Mouse (Mus musculus) liver, adult 2 months (tissue): Measurements from ENCODE around the gene As3mt. TPM values are rescaled to one million over a fixed set of nuclear protein-coding genes. Genes with fewer than 3 reads are reported as not detected.

Source experiments
- DNase-seq: peaks from one replicate; pipeline ENCODE4 v3.0.0-alpha.2; 2011; ENCODE audit warnings: low read depth, low spot score; ENCODE audit errors: extremely low read depth
- H3K27ac ChIP-seq: fragments of 200-500 bp; replicated peaks from 2 replicates; pipeline ENCODE4 v1.5.1; 2012; ENCODE audit warnings: low read depth, mild to moderate bottlenecking, control low read depth, inconsistent platforms, low read length; ENCODE audit not compliant: insufficient read depth
- H3K27me3 ChIP-seq: fragments of 200-500 bp; 2 replicates; pipeline ENCODE4 v1.6.1; 2012; ENCODE audit warnings: mild to moderate bottlenecking, moderate library complexity, low read length, inconsistent platforms; ENCODE audit not compliant: control insufficient read depth, insufficient read depth
- H3K36me3 ChIP-seq: fragments of 200-500 bp; 2 replicates; pipeline ENCODE4 v1.6.1; 2012; ENCODE audit warnings: low read length, inconsistent platforms; ENCODE audit not compliant: control insufficient read depth, insufficient read depth
- H3K4me1 ChIP-seq: fragments of 200-500 bp; 2 replicates; pipeline ENCODE4 v1.6.1; 2011; ENCODE audit warnings: low read length; ENCODE audit not compliant: control insufficient read depth, insufficient read depth
- H3K4me3 ChIP-seq: fragments of 200-500 bp; 2 replicates; pipeline ENCODE4 v1.5.1; 2011; ENCODE audit warnings: low read depth, mild to moderate bottlenecking, control low read depth, low read length, moderate library complexity; ENCODE audit not compliant: insufficient read depth
- H3K79me2 ChIP-seq: fragments of 200-500 bp; 2 replicates; pipeline ENCODE4 v1.6.1; 2012; ENCODE audit warnings: inconsistent platforms, mild to moderate bottlenecking, low read length, moderate library complexity; ENCODE audit not compliant: control insufficient read depth, insufficient read depth
- H3K9ac ChIP-seq: fragments of 200-500 bp; 2 replicates; pipeline ENCODE4 v1.6.1; 2012; ENCODE audit warnings: low read depth, mild to moderate bottlenecking, control low read depth, inconsistent platforms, low read length
- CTCF ChIP-seq: fragments of 200-500 bp; IDR thresholded peaks from 2 replicates; pipeline ENCODE4 v1.5.1; 2011; ENCODE audit warnings: low read depth, low read length, control low read depth
- POLR2A ChIP-seq: fragments of 200-500 bp; IDR thresholded peaks from 2 replicates; pipeline ENCODE4 v1.6.1; 2011; ENCODE audit warnings: low read length, control low read depth; ENCODE audit not compliant: insufficient read depth; ENCODE audit errors: extremely low read depth
- WGBS: fragments of 180-500 bp; shearing (Covaris S2); methylation state at CpG from one replicate; pipeline ENCODE4 v1.1.7; 2018; 5-methylcytosine and 5-hydroxymethylcytosine counted together
- polyA plus RNA-seq: library from polyadenylated mRNA; depleted of rRNA; stranded (reverse); fragments of >200 nt; gene quantifications from 2 replicates; pipeline ENCODE4 v1.2.3, GENCODE M21; 2012
- total RNA-seq: library from RNA; depleted of rRNA; stranded (reverse); fragments of >200 nt; gene quantifications from 2 replicates; pipeline ENCODE4 v1.2.3, GENCODE M21; 2014

Gene As3mt
- total and polyA plus RNA-seq, 2 experiments, result 19.3 to 67.9 TPM

DNA sequence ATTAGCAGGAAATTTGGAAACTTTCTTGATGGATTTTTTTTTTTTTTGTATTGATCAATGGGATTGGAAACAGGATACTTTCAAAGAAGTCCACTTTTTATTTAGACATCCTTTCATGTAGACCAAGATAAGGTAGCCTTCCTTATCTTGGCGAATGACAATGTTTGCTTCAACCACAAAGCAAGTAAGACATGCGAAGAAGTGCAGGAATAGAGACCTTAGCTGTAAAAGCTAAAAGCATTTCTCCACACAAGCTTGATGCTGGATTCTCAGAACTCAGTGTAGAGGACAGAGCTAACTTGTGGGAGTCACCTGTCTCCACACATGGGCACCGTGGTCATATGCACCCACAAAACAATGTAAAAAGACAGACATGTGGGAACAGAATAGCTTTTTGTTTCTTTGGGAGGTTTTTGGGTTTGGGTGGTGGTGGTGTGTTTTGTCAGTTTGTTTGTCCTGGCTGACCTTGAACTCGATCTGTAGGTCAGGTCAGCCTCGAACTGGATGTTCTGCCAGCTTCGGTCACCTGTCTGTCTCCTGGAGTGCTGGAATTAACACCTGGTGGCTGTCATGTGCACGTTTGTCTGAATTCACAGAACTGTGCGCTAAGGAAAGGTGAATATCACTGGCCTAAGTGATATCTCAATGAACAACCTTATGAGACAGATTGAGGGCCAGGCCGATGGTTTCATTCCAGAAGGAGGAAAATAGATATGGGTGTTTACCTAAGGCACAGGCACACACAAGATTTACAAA lies 540 bp upstream of the As3mt start:
- peak; percentile 90 for DNase-seq
- 26% methylated on average over 9 of the region's 9 CpGs for WGBS
- H3K27me3 ChIP-seq, result no peaks in the 10 kb centered on the region
- no peak overlapping the region for H3K4me3 ChIP-seq
- no peaks in the 10 kb centered on the region for H3K79me2 ChIP-seq
- TF ChIP-seq POLR2A (no peak), CTCF (no peak)
- peaks cover 11% of the 10 kb centered on the region for H3K36me3 ChIP-seq
- H3K4me1 ChIP-seq, result peaks cover 17% of the 10 kb centered on the region; the same call in 1 of the 2 replicates
- peak overlapping the region; percentile 77 for H3K9ac ChIP-seq
- H3K27ac ChIP-seq, result peak overlapping the region; percentile 66

DNA sequence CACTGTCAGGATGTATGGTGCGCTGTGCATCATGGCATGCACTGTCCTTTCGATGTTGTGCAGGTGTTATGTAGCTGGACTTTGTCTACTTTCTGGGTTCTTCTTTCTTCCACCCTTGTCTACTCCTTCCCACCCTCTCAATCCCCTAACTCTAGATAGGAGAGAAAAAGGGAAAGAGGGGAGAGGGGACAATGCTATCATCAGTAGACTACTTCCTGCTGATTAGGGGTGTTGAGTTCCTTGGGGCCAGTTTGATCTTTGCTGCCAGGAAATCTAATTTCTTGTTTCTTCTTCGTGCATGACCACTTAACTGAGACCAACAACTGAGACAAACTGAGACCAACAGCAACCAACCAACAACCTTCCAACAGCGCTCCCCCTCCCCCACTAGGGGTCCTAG lies 3.4 kb downstream of the As3mt start:
- no peak overlapping the region for H3K4me3 ChIP-seq
- H3K27ac ChIP-seq, result no peak overlapping the region
- TF ChIP-seq POLR2A (no peak), CTCF (no peak)
- DNase-seq, result no peak
- peaks cover 16% of the 10 kb centered on the region for H3K36me3 ChIP-seq
- H3K4me1 ChIP-seq, result peaks cover 21% of the 10 kb centered on the region; the same call in 1 of the 2 replicates
- no peaks in the 10 kb centered on the region for H3K27me3 ChIP-seq
- no peaks in the 10 kb centered on the region for H3K79me2 ChIP-seq
- no peak overlapping the region for H3K9ac ChIP-seq
- WGBS, result 89% methylated on average over 4 of the region's 4 CpGs

DNA sequence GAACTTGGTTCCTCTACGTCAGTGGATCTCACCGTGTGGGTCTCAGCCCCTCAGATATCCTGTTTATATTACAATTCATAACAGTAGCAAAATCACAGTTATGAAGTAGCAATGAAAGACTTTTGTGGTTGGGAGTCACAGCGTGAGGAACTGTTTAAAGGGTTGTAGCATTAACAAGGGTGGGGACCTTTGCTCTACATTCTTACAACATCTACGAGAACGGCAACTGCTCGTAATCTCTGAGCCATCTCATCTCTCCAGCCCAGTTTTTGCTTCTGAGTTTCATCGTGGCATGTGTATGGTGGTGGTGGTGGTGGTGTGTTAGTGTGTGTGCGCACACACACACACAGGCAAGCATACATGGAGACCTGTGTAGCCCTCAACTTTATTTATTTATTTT lies 7.0 kb downstream of the As3mt start:
- H3K4me1 ChIP-seq, result peaks cover 6% of the 10 kb centered on the region; the same call in 1 of the 2 replicates
- 0 out of 2 replicates have a peak overlapping the region, but pooled peaks have one; percentile 8 for H3K27ac ChIP-seq
- H3K79me2 ChIP-seq, result no peaks in the 10 kb centered on the region
- peaks cover 31% of the 10 kb centered on the region for H3K36me3 ChIP-seq
- H3K4me3 ChIP-seq, result no peak overlapping the region
- peak; percentile 65 for DNase-seq
- H3K27me3 ChIP-seq, result no peaks in the 10 kb centered on the region
- TF ChIP-seq POLR2A (no peak), CTCF (no peak)
- H3K9ac ChIP-seq, result no peak overlapping the region
- 52% methylated on average over 8 of the region's 8 CpGs for WGBS

- H3K4me3 ChIP-seq, result no peak overlapping the region
- H3K27ac ChIP-seq, result no peak overlapping the region
- 54% methylated on average over 8 of the region's 8 CpGs for WGBS
- no peak for DNase-seq
- no peak overlapping the region for H3K9ac ChIP-seq
- peaks cover 6% of the 10 kb centered on the region; the same call in 1 of the 2 replicates for H3K4me1 ChIP-seq
- H3K79me2 ChIP-seq, result no peaks in the 10 kb centered on the region
- peaks cover 33% of the 10 kb centered on the region for H3K36me3 ChIP-seq
- TF ChIP-seq POLR2A (no peak), CTCF (no peak)
- H3K27me3 ChIP-seq, result no peaks in the 10 kb centered on the region
Observed at GRCm38 (mm10) chr19:46715016-46715415, 7.8 kb downstream of the As3mt start.

- WGBS, result 84% methylated on average over 4 of the region's 4 CpGs
- no peak overlapping the region for H3K4me3 ChIP-seq
- H3K79me2 ChIP-seq, result no peaks in the 10 kb centered on the region
- peaks cover 6% of the 10 kb centered on the region; the same call in 1 of the 2 replicates for H3K4me1 ChIP-seq
- DNase-seq, result no peak
- TF ChIP-seq CTCF (no peak), POLR2A (no peak)
- no peaks in the 10 kb centered on the region for H3K27me3 ChIP-seq
- peaks cover 41% of the 10 kb centered on the region for H3K36me3 ChIP-seq
- H3K9ac ChIP-seq, result no peak overlapping the region
- no peak overlapping the region for H3K27ac ChIP-seq
Observed at GRCm38 (mm10) chr19:46718150-46718549, 10.9 kb downstream of the As3mt start.

DNA sequence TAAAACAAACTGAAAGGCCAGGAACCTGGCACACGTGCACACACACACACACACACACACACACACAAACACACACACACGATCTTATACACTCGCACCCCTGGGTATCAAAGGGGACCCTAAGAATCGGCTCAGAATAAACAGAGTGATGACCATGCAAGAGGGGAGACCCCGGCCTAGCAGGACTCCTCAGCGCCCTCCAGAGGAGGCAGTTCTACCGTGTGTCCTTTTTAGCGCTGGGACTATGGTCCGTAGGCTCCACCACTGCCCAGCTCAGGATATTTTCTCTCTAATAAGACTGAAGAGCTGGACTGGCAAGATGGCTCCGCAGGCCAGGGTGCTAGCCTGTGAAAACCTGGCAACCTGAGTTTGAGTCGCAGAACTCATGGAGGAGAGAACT lies 17.2 kb downstream of the As3mt start:
- no peaks in the 10 kb centered on the region for H3K79me2 ChIP-seq
- H3K9ac ChIP-seq, result no peak overlapping the region
- no peaks in the 10 kb centered on the region for H3K27me3 ChIP-seq
- peaks cover 9% of the 10 kb centered on the region for H3K4me1 ChIP-seq
- DNase-seq, result no peak
- no peak overlapping the region for H3K27ac ChIP-seq
- peaks cover 37% of the 10 kb centered on the region for H3K36me3 ChIP-seq
- no peak overlapping the region for H3K4me3 ChIP-seq
- no peak for TF ChIP-seq POLR2A
- TF ChIP-seq CTCF, result no peak
- WGBS, result 84% methylated on average over 11 of the region's 11 CpGs
